Mouse (Mus musculus): ENCODE data around the gene Oxct1.

Gene Oxct1

DNA sequence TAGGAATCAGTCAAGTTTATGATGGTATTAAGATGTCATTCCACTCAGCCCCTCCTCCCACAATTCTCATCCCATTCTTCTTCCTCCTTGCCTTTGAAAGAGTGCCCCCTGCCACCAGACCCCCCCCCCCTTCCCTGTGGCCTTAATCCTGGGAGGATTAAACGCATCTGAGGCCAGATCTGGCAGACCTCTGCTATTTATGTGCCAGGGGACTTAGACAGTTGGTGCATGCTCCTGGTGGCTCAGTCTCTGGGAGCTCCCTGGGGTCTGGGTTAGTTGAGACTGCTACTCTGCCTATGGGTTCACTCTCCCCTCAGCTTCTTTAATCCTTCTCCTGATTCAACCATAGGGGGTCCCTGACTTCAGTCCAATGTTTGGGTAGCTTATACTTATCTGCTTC lies 112.3 kb downstream of the Oxct1 start:
- no peak for DNase-seq

DNA sequence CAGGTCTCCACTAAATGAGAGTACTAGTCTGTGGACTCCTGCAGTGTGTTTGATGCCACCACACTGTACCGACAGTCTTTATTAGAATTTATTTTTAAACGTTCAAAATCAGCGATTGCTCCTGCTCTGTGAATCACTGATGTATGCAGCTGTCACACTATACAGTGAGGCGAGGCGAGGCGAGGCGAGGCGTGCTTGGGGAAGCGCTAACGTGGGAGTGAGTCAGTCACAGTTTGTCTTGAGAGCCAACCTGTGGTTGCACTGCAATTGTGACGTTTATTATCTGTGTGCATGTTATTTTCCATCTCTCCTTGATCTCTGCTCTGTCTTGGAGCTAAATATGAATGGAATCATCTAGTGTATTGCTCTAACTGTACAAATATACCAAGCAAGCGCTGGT lies 113.3 kb downstream of the Oxct1 start:
- no peak for DNase-seq

DNA sequence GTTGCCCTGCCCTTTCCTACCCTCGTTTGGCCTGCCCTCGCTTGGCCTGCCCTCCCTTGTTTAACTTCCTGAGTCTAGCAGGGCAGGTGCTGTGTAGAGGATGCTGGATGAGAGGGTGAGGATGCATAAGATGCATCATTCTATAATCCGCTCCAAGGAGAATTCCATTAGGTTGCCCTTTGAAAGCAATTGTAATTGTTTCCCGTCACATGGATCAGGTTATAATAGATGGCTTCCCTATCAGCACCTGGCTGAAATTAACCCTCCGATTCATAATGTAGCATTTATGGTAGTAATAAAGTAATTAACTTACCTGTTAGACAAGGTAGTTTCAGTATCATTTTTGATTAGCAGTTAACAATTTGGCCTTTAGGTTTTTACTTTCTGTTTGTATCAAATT lies 119.2 kb downstream of the Oxct1 start:
- no peak for DNase-seq

DNA sequence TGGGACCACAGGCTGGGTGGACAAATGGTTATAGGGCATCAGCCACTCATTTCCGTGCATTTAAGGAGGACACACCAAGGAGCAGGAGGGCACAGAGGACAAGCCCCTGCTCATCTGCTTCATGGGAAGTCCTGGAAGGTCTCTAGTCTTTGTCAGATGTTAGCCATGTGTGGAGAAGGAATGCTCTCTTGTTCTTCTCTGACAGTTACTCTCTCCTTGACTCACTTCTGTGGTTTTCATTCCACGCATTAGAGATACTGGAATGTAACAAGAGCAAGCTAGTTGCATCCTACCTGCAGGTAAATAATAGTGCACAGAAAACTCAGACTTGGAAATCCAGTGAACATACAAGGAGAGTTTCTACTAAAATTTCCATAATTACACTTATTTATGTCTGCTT lies 121.5 kb downstream of the Oxct1 start:
- DNase-seq, result no peak

DNA sequence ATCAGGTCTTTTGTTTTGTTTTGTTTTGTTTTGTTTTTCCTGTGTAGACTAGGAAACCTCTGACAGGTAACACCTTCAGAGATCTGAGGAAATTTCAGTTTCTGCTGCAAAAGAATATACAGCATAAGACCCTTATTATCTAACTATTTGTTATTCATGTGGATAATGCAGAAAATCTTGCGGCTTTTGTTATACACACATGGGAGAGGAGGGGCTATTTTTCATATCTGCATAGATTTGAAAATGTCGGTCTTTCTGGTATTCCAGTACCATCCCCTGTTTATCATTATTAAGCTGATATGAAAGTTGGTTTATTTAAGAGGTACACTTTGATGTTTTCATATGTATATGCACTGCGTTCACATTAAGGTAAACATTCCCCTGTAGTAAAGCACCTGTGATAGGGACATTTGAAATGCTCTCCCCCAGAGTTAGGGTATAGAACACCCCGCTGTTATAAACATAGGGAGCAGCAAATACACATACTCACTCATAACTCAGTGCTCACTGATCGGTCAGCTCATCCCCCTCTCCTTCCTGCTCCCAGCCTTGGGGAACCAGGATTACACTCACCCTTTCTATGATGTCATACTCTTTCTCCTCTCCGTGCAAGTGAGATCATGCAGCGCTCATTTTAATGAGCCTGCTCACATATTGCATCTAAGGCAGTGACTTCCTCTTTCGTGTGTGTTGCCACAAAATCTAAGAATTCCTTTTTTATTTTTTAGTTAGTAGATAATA lies 122.6 kb downstream of the Oxct1 start:
- DNase-seq, result no peak

DNA sequence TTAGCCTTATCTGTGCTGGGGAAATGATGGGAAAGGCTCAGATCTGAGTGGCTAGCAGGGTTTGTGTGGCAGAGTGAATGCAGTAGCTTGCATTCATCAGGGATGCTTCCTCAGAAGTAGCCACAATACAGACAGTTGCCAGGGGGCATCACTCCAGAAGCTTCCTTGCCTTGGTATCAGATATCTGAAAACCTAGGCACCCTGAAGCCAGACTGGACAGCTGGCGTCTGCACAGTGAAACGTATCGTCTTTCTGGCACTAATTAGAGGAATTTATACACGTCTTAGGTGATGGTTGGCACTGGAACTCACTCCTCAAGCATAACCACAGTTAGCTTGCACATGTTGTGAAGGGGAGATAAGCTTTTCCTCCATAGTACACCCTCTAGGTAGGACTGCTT lies 128.5 kb downstream of the Oxct1 start:
- DNase-seq, result no peak

DNA sequence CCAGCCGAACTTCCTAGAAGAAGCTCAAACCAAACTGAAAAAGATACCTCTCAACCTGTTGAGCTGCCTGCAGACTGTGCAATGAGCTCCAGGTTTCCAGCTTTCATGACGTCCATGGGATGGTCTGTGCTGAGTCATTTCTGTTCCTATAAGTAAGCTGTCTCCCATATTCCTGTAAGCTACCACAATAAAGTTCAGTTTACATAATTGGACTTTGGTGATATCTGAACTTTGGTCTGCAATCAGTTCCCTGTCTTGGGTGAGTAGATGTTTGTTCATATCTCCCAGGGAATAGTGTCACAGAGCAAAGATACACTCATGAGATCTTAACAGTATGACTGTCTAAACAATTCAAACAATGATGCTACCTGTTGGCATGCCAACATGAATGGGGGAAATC lies 141.8 kb downstream of the Oxct1 start:
- DNase-seq, result no peak

DNA sequence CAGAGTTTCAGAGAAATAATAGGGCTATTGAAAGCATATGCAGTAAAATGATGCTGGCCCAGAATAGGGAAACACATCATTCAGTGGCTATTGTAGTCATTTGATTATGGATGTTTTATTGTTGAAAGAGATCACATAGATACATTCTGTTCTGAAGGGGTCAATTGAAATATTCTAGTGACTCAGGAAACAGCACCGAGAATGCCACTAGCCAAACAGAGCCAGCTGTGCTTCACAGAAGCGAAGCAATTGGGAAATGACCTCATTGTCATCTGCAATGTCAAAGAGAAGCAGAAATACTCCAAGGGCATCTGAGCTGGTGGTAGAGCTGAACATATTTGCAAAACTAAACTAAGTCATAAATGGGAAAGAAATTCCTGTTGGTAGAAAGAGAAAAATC lies 145.4 kb downstream of the Oxct1 start:
- DNase-seq, result no peak

DNA sequence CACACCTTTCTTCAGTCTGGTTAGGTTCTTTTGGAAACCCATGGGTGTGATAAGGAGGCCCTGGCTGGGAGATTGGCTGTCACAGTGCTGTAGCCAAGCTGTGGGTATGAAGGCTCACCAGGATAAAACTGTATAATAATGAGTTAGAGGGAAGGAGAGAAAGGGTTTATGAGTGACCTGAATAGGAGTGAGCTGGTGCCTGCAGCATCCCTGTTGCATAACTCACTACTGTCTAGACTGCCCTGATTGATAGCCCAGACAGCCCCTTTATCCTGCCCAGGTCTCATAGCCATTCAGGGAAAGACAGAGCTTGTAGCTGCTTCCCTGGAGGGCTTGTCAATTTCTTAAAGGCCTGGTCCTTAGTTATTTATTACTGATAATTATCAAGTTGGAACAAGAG lies 171.7 kb downstream of the Oxct1 start:
- no peak for DNase-seq
